Comparison of ENCODE assay signal across 22 mouse cellular contexts in the genomic region with DNA sequence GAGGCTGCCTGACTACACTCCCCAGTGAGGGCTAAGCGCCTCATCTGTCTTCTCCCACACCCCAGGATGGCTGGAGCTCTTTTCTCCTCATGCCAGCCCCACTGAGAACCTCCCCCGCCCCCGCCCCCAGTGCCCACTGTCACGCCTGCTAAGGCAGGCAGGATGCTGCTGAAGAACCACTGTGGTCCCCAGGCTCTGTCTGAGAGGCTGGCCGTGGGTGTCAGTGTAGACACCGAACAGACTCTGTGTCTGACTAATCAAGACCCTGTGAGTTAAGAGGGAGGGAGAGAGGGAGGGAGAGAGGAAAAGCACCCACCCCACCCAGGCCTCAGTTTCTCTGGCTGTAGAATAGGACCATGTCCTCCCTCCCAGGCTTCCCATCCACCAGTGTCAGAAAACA. TPM values are rescaled to one million over a fixed set of nuclear protein-coding genes. Genes with fewer than 3 reads are reported as not detected.
DNase-seq lines count a peak whose midpoint lies in the region; ATAC-seq and TF ChIP-seq lines count a peak whose summit lies in the region.
"Had no signal": no experiment of that assay in that cellular context is flagged by ENCODE, and none has a peak within 500 bp of the region (broad histone marks: within the 10 kb centered on the region; RNA-seq: fewer than 3 reads in every experiment).

No protein-coding gene starts in this region.

- H3K27ac ChIP-seq in forebrain, postnatal 0 days (ENCODE audit: low read depth, low read length), result no peak overlapping the region
- H3K27ac ChIP-seq: embryonic facial prominence, embryonic 15.5 days; forebrain, embryonic 10.5 days; forebrain, embryonic 15.5 days; gastrocnemius, adult 2 months; hindbrain, embryonic 10.5 days; hindbrain, embryonic 14.5 days had no signal

- H3K4me3 ChIP-seq in megakaryocyte, embryonic 14.5 days (replicated peaks), result peak overlapping the region; percentile 62
- no peak overlapping the region for H3K4me3 ChIP-seq in forebrain, postnatal 0 days (ENCODE audit: low read depth, low read length)
- H3K4me3 ChIP-seq: embryonic facial prominence, embryonic 15.5 days; erythroblast, embryonic 14.5 days; forebrain, embryonic 10.5 days; forebrain, embryonic 15.5 days; gastrocnemius, adult 2 months; heart, embryonic 12.5 days; hindbrain, embryonic 10.5 days had no signal

- no peak for DNase-seq in frontal cortex, postnatal 36 days (ENCODE audit: low spot score in 2 of 2)
- DNase-seq in right cerebral cortex, adult 2 months (ENCODE audit: low spot score in 2 of 2), result peak; percentile 34 to 38
- no peak for DNase-seq in right cerebral cortex, postnatal 10 days (ENCODE audit: low spot score in 2 of 2)
- DNase-seq in left cerebral cortex, postnatal 14 days (ENCODE audit: low spot score in 2 of 2), result no peak
- no peak for DNase-seq in forebrain, postnatal 0 days
- DNase-seq: adrenal gland, postnatal 14 days; B cell, adult 2 months; cerebellum, adult 2 months; cerebellum, postnatal 10 days; gastrocnemius, postnatal 25 days had no signal

- H3K36me3 ChIP-seq in megakaryocyte, embryonic 14.5 days (replicated peaks; ENCODE audit: low read length), result no peaks in the 10 kb centered on the region
- H3K36me3 ChIP-seq in forebrain, postnatal 0 days (ENCODE audit: insufficient read depth), result no peaks in the 10 kb centered on the region
- H3K36me3 ChIP-seq: embryonic facial prominence, embryonic 15.5 days; forebrain, embryonic 10.5 days; forebrain, embryonic 15.5 days; heart, embryonic 12.5 days; hindbrain, embryonic 10.5 days had no signal

- peaks cover 54% of the 10 kb centered on the region for H3K4me1 ChIP-seq in megakaryocyte, embryonic 14.5 days
- H3K4me1 ChIP-seq in forebrain, postnatal 0 days (ENCODE audit: insufficient read depth), result 0 out of 2 replicates have a peak, but pooled peaks cover 5% of the 10 kb centered on the region

- intact Hi-C loops in left cerebral cortex, postnatal 14 days (cut with DNase I), result no loop called here

- no peak overlapping the region for H3K4me2 ChIP-seq in forebrain, postnatal 0 days (ENCODE audit: low read depth)
- H3K4me2 ChIP-seq: embryonic facial prominence, embryonic 15.5 days; forebrain, embryonic 15.5 days; heart, embryonic 12.5 days; hindbrain, embryonic 14.5 days had no signal

- ATAC-seq in frontal cortex, adult (ENCODE audit: low TSS enrichment), result peak; percentile 34; the same call in 1 of the 2 replicates
- no peak for ATAC-seq in megakaryocyte, adult 5-6 weeks (ENCODE audit: poor library complexity, severe bottlenecking)
- no peak for ATAC-seq in forebrain, postnatal 0 days
- ATAC-seq: forebrain, embryonic 15.5 days had no signal

- no peak overlapping the region for H3K9ac ChIP-seq in forebrain, postnatal 0 days
- H3K9ac ChIP-seq: embryonic facial prominence, embryonic 15.5 days; forebrain, embryonic 15.5 days; heart, embryonic 12.5 days; hindbrain, embryonic 14.5 days had no signal

- peaks cover 80% of the 10 kb centered on the region for H3K27me3 ChIP-seq in megakaryocyte, embryonic 14.5 days (replicated peaks)
- no peaks in the 10 kb centered on the region for H3K27me3 ChIP-seq in forebrain, postnatal 0 days (ENCODE audit: insufficient read depth, low read length)
- H3K27me3 ChIP-seq: embryonic facial prominence, embryonic 15.5 days; forebrain, embryonic 15.5 days had no signal

- TF ChIP-seq CTCF in forebrain, postnatal 0 days (IDR thresholded peaks at IDR 0.05; ENCODE audit: low read depth), result no peak

- WGBS in forebrain, postnatal 0 days, result 52% methylated on average over 6 of the region's 6 CpGs

- no peaks in the 10 kb centered on the region for H3K9me3 ChIP-seq in megakaryocyte, embryonic 14.5 days
- H3K9me3 ChIP-seq in forebrain, postnatal 0 days (ENCODE audit: low read length), result no peaks in the 10 kb centered on the region
- H3K9me3 ChIP-seq: embryonic facial prominence, embryonic 15.5 days; forebrain, embryonic 10.5 days; forebrain, embryonic 15.5 days; heart, embryonic 12.5 days; hindbrain, embryonic 10.5 days had no signal

RNA-seq across cellular contexts. Expression of a gene that starts 9.2 kb away (rescaled TPM):
- polyA plus RNA-seq in megakaryocyte, embryonic 14.5 days (2012; ENCODE audit: insufficient read depth, low replicate concordance), result 4.3 TPM in 1 of 2 replicates, not detected in the other
- total RNA-seq in megakaryocyte, adult 5-6 weeks (2015), result 1.9 and 2.1 TPM in 2 replicates
- total RNA-seq in megakaryocyte, adult 5-6 weeks (2017), result 0.41 and 2.2 TPM in 2 replicates
- 1 to 10 TPM; 4.2 to 5.1 TPM for total RNA-seq in left cerebral cortex, postnatal 14 days (2021)
- 0.92 and 2.7 TPM in 2 replicates for total RNA-seq in forebrain, postnatal 0 days (2014; rRNA removed)
- polyA plus RNA-seq in forebrain, postnatal 0 days (2015; fragmentation: Nextera tagmentation; extraction: Ambion mirVana), result 0.72 and 1.4 TPM in 2 replicates
- total RNA-seq: MEL had no signal
- polyA plus RNA-seq: erythroblast, embryonic 14.5 days had no signal

Comparison
In these comparisons a context has a peak if more than half of its experiments do, and no peak if none do; other contexts are left out.
1. DNase-seq: peak in right cerebral cortex, adult 2 months (2 of 2); none in frontal cortex, postnatal 36 days (0 of 2), right cerebral cortex, postnatal 10 days (0 of 2), left cerebral cortex, postnatal 14 days (0 of 2) and forebrain, postnatal 0 days (single experiment).